Mouse (Mus musculus): ENCODE data around the gene Cgref1. TPM values are rescaled to one million over a fixed set of nuclear protein-coding genes. Genes with fewer than 3 reads are reported as not detected.

Gene Cgref1
- polyA plus RNA-seq, 1 experiment from 2014 or later: 43.0 TPM

DNA sequence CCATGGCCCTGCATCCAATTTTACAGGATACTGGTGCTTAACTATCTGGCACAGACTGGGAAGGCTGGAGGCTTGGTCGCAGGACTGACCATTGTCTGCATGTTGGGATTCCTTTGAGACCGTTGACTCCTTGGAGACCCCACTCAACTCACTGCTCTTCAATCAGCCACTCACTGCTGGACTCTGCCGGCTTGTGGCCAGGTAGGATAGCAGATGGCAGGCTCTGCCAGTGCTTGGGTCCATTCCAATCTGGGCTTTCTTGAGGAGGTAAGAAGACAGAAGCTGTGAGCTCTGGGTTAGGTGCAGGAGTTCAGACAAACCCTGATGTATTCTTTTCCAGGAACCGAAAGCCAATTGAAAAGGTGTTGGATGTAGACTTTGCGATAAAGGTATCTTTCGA is 8.7 kb upstream of the Cgref1 start:
- Histone ChIP-seq H3K27ac (replicated peaks; ENCODE audit: low read depth, low read length) (no peak overlapping the region), H3K4me1 (ENCODE audit: control insufficient read depth, insufficient read depth, low read length) (peaks cover 28% of the 10 kb centered on the region), H3K27me3 (ENCODE audit: control insufficient read depth, insufficient read depth, low read length) (no peaks in the 10 kb centered on the region), H3K9ac (replicated peaks; ENCODE audit: low read length) (no peak overlapping the region), H3K4me2 (ENCODE audit: low read length) (no peak overlapping the region), H3K36me3 (ENCODE audit: control insufficient read depth, insufficient read depth, low read length) (peaks cover 59% of the 10 kb centered on the region), H3K9me3 (ENCODE audit: control insufficient read depth, low read length) (no peaks in the 10 kb centered on the region), H3K4me3 (replicated peaks; ENCODE audit: low read depth, low read length) (no peak overlapping the region)
- DNase-seq (no peak), ATAC-seq (ENCODE audit: low FRiP score, low TSS enrichment) (no peak)
- WGBS: 96% methylated on average over 6 of the region's 6 CpGs

GRCm38 (mm10) chr5:30952551-30952950 is 7.2 kb upstream of the Cgref1 start:
- no peak overlapping the region for H3K27ac ChIP-seq (replicated peaks; ENCODE audit: low read depth, low read length)
- H3K36me3 ChIP-seq (ENCODE audit: control insufficient read depth, insufficient read depth, low read length): peaks cover 46% of the 10 kb centered on the region
- ATAC-seq (ENCODE audit: low FRiP score, low TSS enrichment): no peak
- no peak overlapping the region for H3K4me2 ChIP-seq (ENCODE audit: low read length)
- H3K9ac ChIP-seq (replicated peaks; ENCODE audit: low read length): no peak overlapping the region
- DNase-seq: no peak
- no peaks in the 10 kb centered on the region for H3K9me3 ChIP-seq (ENCODE audit: control insufficient read depth, low read length)
- no peak overlapping the region for H3K4me3 ChIP-seq (replicated peaks; ENCODE audit: low read depth, low read length)
- WGBS: 84% methylated on average over 5 of the region's 5 CpGs
- H3K27me3 ChIP-seq (ENCODE audit: control insufficient read depth, insufficient read depth, low read length): no peaks in the 10 kb centered on the region
- peaks cover 14% of the 10 kb centered on the region for H3K4me1 ChIP-seq (ENCODE audit: control insufficient read depth, insufficient read depth, low read length)

DNA sequence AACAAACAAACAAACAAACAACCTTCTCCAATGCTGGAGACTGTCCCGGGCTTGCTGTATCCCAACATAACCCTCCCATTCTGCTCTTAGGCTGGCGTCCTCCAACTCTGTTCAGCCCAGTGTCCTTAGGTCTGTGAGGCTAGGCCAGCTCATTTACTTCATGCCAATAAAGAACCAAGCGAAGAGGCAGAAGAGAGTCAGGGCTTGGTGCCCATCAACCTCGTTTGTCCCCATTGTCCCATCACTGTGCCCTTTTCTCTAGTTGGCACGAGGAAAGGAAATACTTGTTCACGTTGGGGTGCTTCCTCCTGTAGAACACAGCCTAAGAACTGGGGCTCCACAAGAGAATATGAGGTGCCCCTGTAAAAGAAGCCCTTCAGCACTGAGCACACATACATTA is 6.3 kb upstream of the Cgref1 start:
- Histone ChIP-seq H3K9ac (replicated peaks; ENCODE audit: low read length) (no peak overlapping the region), H3K4me1 (ENCODE audit: control insufficient read depth, insufficient read depth, low read length) (peaks cover 12% of the 10 kb centered on the region), H3K27ac (replicated peaks; ENCODE audit: low read depth, low read length) (no peak overlapping the region), H3K27me3 (ENCODE audit: control insufficient read depth, insufficient read depth, low read length) (no peaks in the 10 kb centered on the region), H3K36me3 (ENCODE audit: control insufficient read depth, insufficient read depth, low read length) (peaks cover 43% of the 10 kb centered on the region), H3K9me3 (ENCODE audit: control insufficient read depth, low read length) (no peaks in the 10 kb centered on the region), H3K4me3 (replicated peaks; ENCODE audit: low read depth, low read length) (no peak overlapping the region), H3K4me2 (ENCODE audit: low read length) (no peak overlapping the region)
- no peak for DNase-seq
- no peak for ATAC-seq (ENCODE audit: low FRiP score, low TSS enrichment)
- 82% methylated on average over 6 of the region's 6 CpGs for WGBS

DNA sequence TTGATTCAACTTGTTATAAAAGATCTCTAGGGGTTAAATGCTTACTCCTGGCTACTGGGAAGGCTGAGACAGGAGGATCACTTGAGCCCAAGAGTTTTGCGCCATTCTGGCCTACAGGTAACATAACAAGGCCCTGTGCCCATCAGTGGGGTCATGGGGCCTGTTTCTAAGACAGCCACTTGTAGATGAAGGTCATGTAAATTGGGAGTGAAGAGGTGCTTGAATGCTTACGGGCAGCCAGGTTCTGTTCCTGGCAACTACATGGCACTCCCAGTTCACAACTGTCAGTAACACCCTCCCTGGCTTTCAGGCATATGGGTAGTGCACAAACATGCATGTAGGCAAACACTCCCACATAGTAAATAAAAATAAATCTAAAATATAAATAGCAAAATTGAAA is 5.5 kb upstream of the Cgref1 start:
- no peak for ATAC-seq (ENCODE audit: low FRiP score, low TSS enrichment)
- H3K4me2 ChIP-seq (ENCODE audit: low read length): no peak overlapping the region

DNA sequence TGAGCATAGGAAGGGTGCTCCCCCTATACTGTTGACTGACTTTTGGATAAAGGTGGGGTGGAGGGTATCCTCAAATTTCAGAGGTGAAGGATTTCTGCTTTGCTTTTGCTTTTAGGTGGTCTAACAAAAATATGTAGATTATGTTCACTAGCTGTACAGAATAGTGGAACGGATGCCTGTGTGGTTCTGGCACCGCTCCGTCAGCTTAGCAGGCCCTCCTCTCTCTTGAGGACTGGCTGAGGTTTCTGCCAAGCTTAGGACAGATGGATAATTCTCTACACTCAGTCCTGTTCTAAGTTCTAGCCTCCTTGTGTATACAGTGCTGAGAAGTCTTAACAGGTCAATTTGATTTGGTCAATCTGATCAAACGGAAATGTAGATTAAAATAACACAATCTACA is 5.1 kb upstream of the Cgref1 start:
- Histone ChIP-seq H3K4me2 (ENCODE audit: low read length) (peak overlapping the region; percentile 84), H3K27ac (replicated peaks; ENCODE audit: low read depth, low read length) (peak overlapping the region; percentile 73; the same call in 1 of the 2 replicates), H3K4me3 (replicated peaks; ENCODE audit: low read depth, low read length) (peak overlapping the region; percentile 46), H3K4me1 (ENCODE audit: control insufficient read depth, insufficient read depth, low read length) (peaks cover 12% of the 10 kb centered on the region), H3K9ac (replicated peaks; ENCODE audit: low read length) (peak overlapping the region; percentile 59; the same call in 1 of the 2 replicates), H3K27me3 (ENCODE audit: control insufficient read depth, insufficient read depth, low read length) (no peaks in the 10 kb centered on the region), H3K36me3 (ENCODE audit: control insufficient read depth, insufficient read depth, low read length) (peaks cover 37% of the 10 kb centered on the region), H3K9me3 (ENCODE audit: control insufficient read depth, low read length) (no peaks in the 10 kb centered on the region)
- ATAC-seq (ENCODE audit: low FRiP score, low TSS enrichment): no peak
- 68% methylated on average over 4 of the region's 4 CpGs for WGBS
- no peak for DNase-seq

More for the DNA sequence above, 5.5 kb upstream of the Cgref1 start:
- 97% methylated on average over 2 of the region's 2 CpGs for WGBS
- no peaks in the 10 kb centered on the region for H3K9me3 ChIP-seq (ENCODE audit: control insufficient read depth, low read length)
- no peak overlapping the region for H3K9ac ChIP-seq (replicated peaks; ENCODE audit: low read length)
- H3K36me3 ChIP-seq (ENCODE audit: control insufficient read depth, insufficient read depth, low read length): peaks cover 41% of the 10 kb centered on the region
- DNase-seq: no peak
- peaks cover 12% of the 10 kb centered on the region for H3K4me1 ChIP-seq (ENCODE audit: control insufficient read depth, insufficient read depth, low read length)
- H3K27me3 ChIP-seq (ENCODE audit: control insufficient read depth, insufficient read depth, low read length): no peaks in the 10 kb centered on the region
- H3K4me3 ChIP-seq (replicated peaks; ENCODE audit: low read depth, low read length): no peak overlapping the region
- no peak overlapping the region for H3K27ac ChIP-seq (replicated peaks; ENCODE audit: low read depth, low read length)

DNA sequence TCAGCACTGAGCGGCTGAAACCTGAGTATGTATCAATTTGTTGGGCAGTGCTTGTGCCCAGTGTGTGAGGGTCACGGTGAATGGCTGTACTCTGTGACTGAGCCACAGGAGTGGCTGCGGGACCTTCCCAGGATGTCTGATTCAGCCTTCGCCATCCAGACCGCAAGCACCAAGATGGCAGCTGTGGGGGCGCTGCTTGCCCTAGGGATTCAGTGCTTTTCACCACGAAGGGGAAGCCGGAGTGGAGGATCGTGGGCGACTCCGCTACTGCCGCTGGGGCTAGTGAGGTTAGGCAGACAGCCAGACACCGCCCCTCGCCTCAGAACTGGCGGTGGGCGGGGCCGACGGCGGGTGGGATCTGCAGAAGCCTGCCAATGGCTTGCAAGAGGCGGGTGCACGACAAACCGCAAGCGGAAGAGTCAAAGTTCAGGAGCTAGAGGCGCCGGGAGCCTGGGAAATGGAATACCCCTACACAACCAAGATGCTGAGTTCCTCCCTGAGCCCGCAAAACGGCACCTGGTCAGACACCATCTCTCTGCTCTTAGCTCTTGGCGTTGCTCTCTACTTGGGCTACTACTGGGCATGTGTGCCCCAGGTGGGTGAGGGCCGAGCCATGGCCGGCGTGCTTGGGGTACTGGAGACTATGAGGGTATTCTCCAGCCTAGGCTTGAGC is 4.4 kb upstream of the Cgref1 start:
- Histone ChIP-seq H3K4me3 (replicated peaks; ENCODE audit: low read depth, low read length) (peak overlapping the region; percentile 46), H3K4me2 (ENCODE audit: low read length) (peak overlapping the region; percentile 84), H3K36me3 (ENCODE audit: control insufficient read depth, insufficient read depth, low read length) (peaks cover 30% of the 10 kb centered on the region), H3K27me3 (ENCODE audit: control insufficient read depth, insufficient read depth, low read length) (no peaks in the 10 kb centered on the region), H3K27ac (replicated peaks; ENCODE audit: low read depth, low read length) (peak overlapping the region; percentile 73), H3K4me1 (ENCODE audit: control insufficient read depth, insufficient read depth, low read length) (peaks cover 12% of the 10 kb centered on the region), H3K9me3 (ENCODE audit: control insufficient read depth, low read length) (no peaks in the 10 kb centered on the region), H3K9ac (replicated peaks; ENCODE audit: low read length) (peak overlapping the region; percentile 59)
- DNase-seq (peak; percentile 92), ATAC-seq (ENCODE audit: low FRiP score, low TSS enrichment) (peak; percentile 83)
- WGBS: under 1% methylated on average over 31 of the region's 31 CpGs

DNA sequence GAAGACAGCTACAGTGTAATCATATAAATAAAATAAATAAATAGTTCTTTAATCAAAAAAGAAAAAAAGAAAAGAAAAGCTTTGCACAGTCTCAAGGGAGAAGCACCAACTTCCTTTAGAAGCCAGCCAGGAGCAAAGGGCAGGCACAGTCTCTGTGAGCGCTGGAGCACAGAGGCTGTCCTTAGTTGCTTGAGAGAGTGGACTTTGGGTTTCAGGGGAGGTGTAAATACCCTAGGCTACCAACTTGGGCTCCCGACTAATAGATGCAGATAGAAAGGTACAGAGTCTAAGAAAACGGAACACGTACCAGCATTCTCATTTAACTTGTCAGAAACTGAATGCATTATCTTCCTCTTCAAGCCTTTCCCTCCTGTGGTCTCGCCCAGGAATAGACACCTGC is 3.2 kb upstream of the Cgref1 start:
- DNase-seq: no peak
- H3K27me3 ChIP-seq (ENCODE audit: control insufficient read depth, insufficient read depth, low read length): no peaks in the 10 kb centered on the region
- WGBS: 76% methylated on average over 5 of the region's 5 CpGs

GRCm38 (mm10) chr5:30944344-30944743 is 1.0 kb downstream of the Cgref1 start:
- Histone ChIP-seq H3K9me3 (ENCODE audit: control insufficient read depth, low read length) (no peaks in the 10 kb centered on the region), H3K36me3 (ENCODE audit: control insufficient read depth, insufficient read depth, low read length) (no peaks in the 10 kb centered on the region), H3K4me1 (ENCODE audit: control insufficient read depth, insufficient read depth, low read length) (peaks cover 6% of the 10 kb centered on the region), H3K27me3 (ENCODE audit: control insufficient read depth, insufficient read depth, low read length) (no peaks in the 10 kb centered on the region), H3K27ac (replicated peaks; ENCODE audit: low read depth, low read length) (no peak overlapping the region), H3K9ac (replicated peaks; ENCODE audit: low read length) (no peak overlapping the region), H3K4me2 (ENCODE audit: low read length) (peak overlapping the region; percentile 76), H3K4me3 (replicated peaks; ENCODE audit: low read depth, low read length) (peak overlapping the region; percentile 51)
- WGBS: 86% methylated on average over 6 of the region's 6 CpGs
- no peak for DNase-seq
- ATAC-seq (ENCODE audit: low FRiP score, low TSS enrichment): no peak

More for the DNA sequence above, 3.2 kb upstream of the Cgref1 start:
- H3K27ac ChIP-seq (replicated peaks; ENCODE audit: low read depth, low read length): no peak overlapping the region
- H3K4me3 ChIP-seq (replicated peaks; ENCODE audit: low read depth, low read length): no peak overlapping the region
- peaks cover 18% of the 10 kb centered on the region for H3K36me3 ChIP-seq (ENCODE audit: control insufficient read depth, insufficient read depth, low read length)
- H3K4me2 ChIP-seq (ENCODE audit: low read length): no peak overlapping the region
- no peak for ATAC-seq (ENCODE audit: low FRiP score, low TSS enrichment)
- no peaks in the 10 kb centered on the region for H3K9me3 ChIP-seq (ENCODE audit: control insufficient read depth, low read length)
- H3K9ac ChIP-seq (replicated peaks; ENCODE audit: low read length): no peak overlapping the region
- H3K4me1 ChIP-seq (ENCODE audit: control insufficient read depth, insufficient read depth, low read length): peaks cover 14% of the 10 kb centered on the region

DNA sequence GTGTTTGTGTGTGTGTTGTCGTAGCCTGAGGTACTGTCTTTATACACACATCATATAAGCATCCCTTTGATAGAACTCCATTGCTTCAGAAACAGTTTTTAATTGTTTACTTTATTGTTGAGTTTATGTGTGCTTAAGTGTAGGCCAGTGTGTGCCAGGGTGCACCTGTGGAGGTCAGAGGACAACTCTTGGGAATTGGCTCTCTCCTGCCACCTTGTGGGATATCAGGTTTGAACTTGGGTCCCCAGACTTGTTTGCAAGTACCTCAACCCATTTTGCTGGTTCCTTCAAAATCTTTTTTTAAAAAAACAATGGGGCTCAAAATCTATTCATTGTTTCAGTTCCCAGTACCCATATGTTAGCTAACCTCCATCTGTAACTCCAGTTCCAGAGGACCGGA is 2.4 kb downstream of the Cgref1 start:
- no peak for ATAC-seq (ENCODE audit: low FRiP score, low TSS enrichment)

More for the DNA sequence above, 2.4 kb downstream of the Cgref1 start:
- Histone ChIP-seq H3K4me1 (ENCODE audit: control insufficient read depth, insufficient read depth, low read length) (peaks cover 2% of the 10 kb centered on the region; the same call in 1 of the 2 replicates), H3K36me3 (ENCODE audit: control insufficient read depth, insufficient read depth, low read length) (no peaks in the 10 kb centered on the region), H3K4me2 (ENCODE audit: low read length) (no peak overlapping the region), H3K4me3 (replicated peaks; ENCODE audit: low read depth, low read length) (no peak overlapping the region), H3K27me3 (ENCODE audit: control insufficient read depth, insufficient read depth, low read length) (no peaks in the 10 kb centered on the region), H3K27ac (replicated peaks; ENCODE audit: low read depth, low read length) (no peak overlapping the region), H3K9me3 (ENCODE audit: control insufficient read depth, low read length) (no peaks in the 10 kb centered on the region), H3K9ac (replicated peaks; ENCODE audit: low read length) (no peak overlapping the region)
- WGBS: 97% methylated on average over 2 of the region's 2 CpGs
- no peak for DNase-seq
